Mouse (Mus musculus) hindbrain, embryonic 13.5 days (tissue): ENCODE data around the gene Dhtkd1. TPM values are rescaled to one million over a fixed set of nuclear protein-coding genes. Genes with fewer than 3 reads are reported as not detected.

Experiments used
- ATAC-seq: fragments of 200-750 bp; cut with Nextera tagmentation; 2 replicates; pipeline ENCODE4 v1.8.0; 2017; ENCODE audit warnings: moderate TSS enrichment; ENCODE audit not compliant: low FRiP score
- H3K27ac ChIP-seq: fragments of 300-500 bp; sonication (generic); 2 replicates; pipeline ENCODE4 v1.5.1; 2015; ENCODE audit warnings: inconsistent platforms, mild to moderate bottlenecking, moderate library complexity
- H3K27me3 ChIP-seq: fragments of 300-500 bp; sonication (generic); 2 replicates; pipeline ENCODE4 v1.6.1; 2015; ENCODE audit warnings: mild to moderate bottlenecking, inconsistent platforms
- H3K36me3 ChIP-seq: fragments of 300-500 bp; sonication (generic); 2 replicates; pipeline ENCODE4 v1.6.1; 2015; ENCODE audit warnings: mild to moderate bottlenecking, inconsistent platforms
- H3K4me1 ChIP-seq: fragments of 300-500 bp; sonication (generic); replicated peaks from 2 replicates; pipeline ENCODE4 v1.6.1; 2015; ENCODE audit warnings: inconsistent platforms
- H3K4me2 ChIP-seq: fragments of 300-500 bp; sonication (generic); 2 replicates; pipeline ENCODE4 v1.6.1; 2015; ENCODE audit warnings: inconsistent platforms, mild to moderate bottlenecking, moderate library complexity
- H3K4me3 ChIP-seq: fragments of 300-500 bp; sonication (generic); 2 replicates; pipeline ENCODE4 v1.5.1; 2015; ENCODE audit warnings: mild to moderate bottlenecking, inconsistent platforms
- H3K9ac ChIP-seq: fragments of 300-500 bp; sonication (generic); 2 replicates; pipeline ENCODE4 v1.6.1; 2015; ENCODE audit warnings: mild to moderate bottlenecking, inconsistent platforms
- H3K9me3 ChIP-seq: fragments of 300-500 bp; sonication (generic); 2 replicates; pipeline ENCODE4 v1.6.1; 2016; ENCODE audit warnings: inconsistent platforms
- WGBS: fragments of 180-500 bp; shearing (Covaris S2); methylation state at CpG from one replicate; pipeline ENCODE4 v1.1.7; 2015; 5-methylcytosine and 5-hydroxymethylcytosine counted together
- polyA plus RNA-seq: library from polyadenylated mRNA; unstranded; fragments of >200 nt; fragmentation: Nextera tagmentation; extraction: Ambion mirVana; gene quantifications from 2 replicates; pipeline ENCODE4 v1.2.1, GENCODE M21; 2015

Gene Dhtkd1
- polyA plus RNA-seq, 1 experiment from 2014 or later: 7.4 TPM

DNA sequence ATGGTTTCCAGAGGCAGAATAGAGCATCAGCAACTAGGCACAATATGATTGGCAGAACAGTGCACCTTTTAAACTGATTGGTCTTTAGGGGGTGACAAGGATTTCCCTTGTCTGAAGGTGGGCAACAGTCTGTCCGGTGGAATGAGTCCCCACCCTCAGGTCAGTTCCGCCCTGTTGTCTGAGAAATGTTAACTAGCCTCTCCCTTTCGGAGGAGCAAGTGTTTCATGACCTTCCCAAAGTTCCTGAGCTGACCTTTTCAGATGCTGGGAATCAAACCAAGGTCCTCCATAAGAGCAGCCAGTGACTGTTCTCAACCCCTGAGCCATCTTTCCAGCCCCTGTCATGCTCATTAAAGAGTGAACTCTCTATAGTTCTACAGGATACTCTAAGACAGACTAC, 4.3 kb upstream of the Dhtkd1 start:
- H3K4me3 ChIP-seq: no peak overlapping the region
- no peak overlapping the region for H3K9ac ChIP-seq
- no peak for ATAC-seq
- H3K27me3 ChIP-seq: no peaks in the 10 kb centered on the region
- H3K36me3 ChIP-seq: no peaks in the 10 kb centered on the region
- H3K4me2 ChIP-seq: no peak overlapping the region
- no peaks in the 10 kb centered on the region for H3K9me3 ChIP-seq
- H3K4me1 ChIP-seq: peaks cover 10% of the 10 kb centered on the region
- H3K27ac ChIP-seq: no peak overlapping the region
- 89% methylated on average over 3 of the region's 3 CpGs for WGBS

DNA sequence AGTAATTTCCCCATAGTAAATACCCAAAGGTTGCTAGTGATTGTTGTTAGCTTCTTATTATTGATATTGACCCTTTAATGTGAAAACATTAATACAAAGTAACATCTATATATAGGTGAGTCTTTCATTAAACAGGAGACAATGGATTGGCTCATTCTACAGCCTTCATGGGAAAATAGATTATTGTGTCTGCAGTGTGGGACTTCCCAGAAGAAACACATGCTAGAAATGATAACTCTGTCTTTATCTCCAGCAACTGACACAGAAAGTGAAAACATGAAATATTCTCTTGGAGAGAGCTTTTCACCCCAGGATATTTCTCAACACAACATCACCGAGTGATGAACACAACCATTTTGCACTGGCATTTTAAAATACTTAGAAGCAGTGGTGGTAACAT, 3.0 kb upstream of the Dhtkd1 start:
- H3K4me1 ChIP-seq: peaks cover 15% of the 10 kb centered on the region
- no peak for ATAC-seq
- 86% methylated on average over 1 of the region's 1 CpGs for WGBS
- no peak overlapping the region for H3K27ac ChIP-seq
- H3K36me3 ChIP-seq: no peaks in the 10 kb centered on the region
- no peak overlapping the region for H3K9ac ChIP-seq
- H3K4me2 ChIP-seq: no peak overlapping the region
- no peaks in the 10 kb centered on the region for H3K9me3 ChIP-seq
- no peaks in the 10 kb centered on the region for H3K27me3 ChIP-seq
- H3K4me3 ChIP-seq: no peak overlapping the region

DNA sequence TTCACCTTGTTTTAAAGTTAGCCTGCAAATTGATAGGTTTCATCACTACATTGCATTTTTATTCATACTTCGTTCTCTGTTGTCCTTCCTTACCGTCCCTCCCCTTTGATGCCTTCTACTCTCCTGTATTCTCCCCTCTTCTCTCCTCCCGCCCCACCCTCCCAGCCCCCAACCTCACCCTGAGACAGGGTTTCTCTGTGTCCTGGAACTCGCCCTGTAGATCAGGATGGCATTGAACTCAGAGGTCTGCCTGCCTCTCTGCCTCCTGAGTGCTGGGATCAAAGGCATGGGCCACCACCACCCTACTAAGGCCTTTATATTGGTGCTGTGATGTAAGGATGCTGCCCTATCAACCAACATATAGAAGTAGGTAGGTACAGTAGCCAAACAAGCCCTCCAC, 479 bp upstream of the Dhtkd1 start:
- no peaks in the 10 kb centered on the region for H3K9me3 ChIP-seq

DNA sequence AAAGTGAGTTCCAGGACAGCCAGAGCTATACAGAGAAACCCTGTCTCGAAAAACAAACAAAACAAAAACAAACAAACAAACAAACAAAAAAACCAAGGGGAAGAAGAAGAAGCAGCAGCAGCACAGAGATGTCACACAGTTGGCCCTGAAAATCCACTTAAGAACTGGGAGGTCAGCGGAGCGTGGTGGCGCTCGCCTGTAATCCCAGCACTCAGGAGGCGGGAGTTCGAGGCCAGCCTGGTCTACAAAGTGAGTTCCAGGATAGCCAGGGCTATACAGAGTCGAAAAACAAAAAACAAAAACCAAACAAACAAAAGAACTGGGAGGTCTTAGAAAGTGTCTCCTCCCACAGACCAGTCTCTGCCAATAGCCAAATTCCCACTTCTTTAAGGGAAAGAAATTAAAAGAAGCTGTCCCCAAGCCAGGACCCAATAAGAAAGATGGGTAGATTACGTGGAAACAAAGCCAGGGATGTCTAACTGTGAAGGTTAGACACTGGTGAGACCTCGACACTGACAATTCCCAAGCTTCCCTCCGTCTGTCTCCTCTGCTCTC, 654 bp downstream of the Dhtkd1 start:
- H3K27ac ChIP-seq: peak overlapping the region; percentile 73; the same call in 1 of the 2 replicates
- no peaks in the 10 kb centered on the region for H3K9me3 ChIP-seq
- peak overlapping the region; percentile 78 for H3K4me2 ChIP-seq
- WGBS: 59% methylated on average over 11 of the region's 11 CpGs
- peak; percentile 15 for ATAC-seq
- H3K36me3 ChIP-seq: no peaks in the 10 kb centered on the region
- H3K9ac ChIP-seq: peak overlapping the region; percentile 87
- H3K4me1 ChIP-seq: peaks cover 20% of the 10 kb centered on the region
- no peaks in the 10 kb centered on the region for H3K27me3 ChIP-seq
- peak overlapping the region; percentile 61 for H3K4me3 ChIP-seq

More for the DNA sequence above, 479 bp upstream of the Dhtkd1 start:
- no peaks in the 10 kb centered on the region for H3K36me3 ChIP-seq
- no peak overlapping the region for H3K27ac ChIP-seq
- peak overlapping the region; percentile 61 for H3K4me3 ChIP-seq
- peaks cover 20% of the 10 kb centered on the region for H3K4me1 ChIP-seq
- peak; percentile 26 for ATAC-seq
- H3K27me3 ChIP-seq: no peaks in the 10 kb centered on the region
- H3K9ac ChIP-seq: 0 out of 2 replicates have a peak overlapping the region, but pooled peaks have one; percentile 87
- peak overlapping the region; percentile 78 for H3K4me2 ChIP-seq
- 31% methylated on average over 4 of the region's 4 CpGs for WGBS

DNA sequence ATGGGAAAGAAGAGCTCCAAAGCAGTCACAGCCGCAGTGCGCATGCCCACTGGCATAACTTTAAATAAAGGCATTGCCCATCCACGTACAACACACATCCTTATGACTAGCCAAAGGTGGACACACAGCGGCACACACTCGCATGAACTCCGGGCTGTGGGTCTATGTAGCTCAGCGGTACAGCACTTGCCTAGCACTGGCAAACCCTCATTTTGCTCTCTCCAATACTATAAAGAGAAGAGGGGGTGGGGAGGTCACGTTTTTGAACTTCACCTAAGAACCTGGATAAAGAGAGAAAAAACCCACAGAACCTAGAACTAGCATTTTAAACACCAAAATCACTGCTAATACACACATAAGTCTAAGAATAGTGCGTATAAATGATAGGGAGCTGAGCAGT, 1.7 kb downstream of the Dhtkd1 start:
- 96% methylated on average over 9 of the region's 9 CpGs for WGBS
- H3K36me3 ChIP-seq: no peaks in the 10 kb centered on the region
- no peaks in the 10 kb centered on the region for H3K27me3 ChIP-seq
- no peak overlapping the region for H3K4me3 ChIP-seq
- H3K9me3 ChIP-seq: no peaks in the 10 kb centered on the region
- H3K4me2 ChIP-seq: no peak overlapping the region
- H3K9ac ChIP-seq: no peak overlapping the region
- no peak overlapping the region for H3K27ac ChIP-seq
- ATAC-seq: no peak
- peaks cover 20% of the 10 kb centered on the region for H3K4me1 ChIP-seq

DNA sequence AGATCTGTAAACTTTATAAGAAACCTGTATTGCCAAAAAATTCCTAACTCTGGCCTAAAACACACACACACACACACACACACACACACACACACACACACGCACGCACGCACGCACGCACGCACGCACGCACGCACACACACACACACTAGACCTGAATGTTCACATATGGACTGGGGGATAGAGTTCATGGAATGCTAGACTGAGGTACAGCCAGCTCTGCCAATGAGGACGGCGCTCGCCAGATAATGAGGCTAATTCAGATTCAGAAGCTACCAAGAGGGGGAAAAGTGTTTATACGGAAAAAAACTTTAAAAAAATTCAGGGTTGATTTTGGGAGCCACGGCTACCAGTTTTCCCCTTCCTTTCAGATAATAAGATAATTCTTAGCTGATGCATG, 2.7 kb downstream of the Dhtkd1 start:
- 89% methylated on average over 14 of the region's 14 CpGs for WGBS
- H3K9ac ChIP-seq: no peak overlapping the region
- H3K27ac ChIP-seq: no peak overlapping the region
- no peak for ATAC-seq
- no peaks in the 10 kb centered on the region for H3K27me3 ChIP-seq
- peaks cover 20% of the 10 kb centered on the region for H3K4me1 ChIP-seq
- H3K4me2 ChIP-seq: no peak overlapping the region
- H3K36me3 ChIP-seq: no peaks in the 10 kb centered on the region
- H3K4me3 ChIP-seq: no peak overlapping the region
- no peaks in the 10 kb centered on the region for H3K9me3 ChIP-seq

DNA sequence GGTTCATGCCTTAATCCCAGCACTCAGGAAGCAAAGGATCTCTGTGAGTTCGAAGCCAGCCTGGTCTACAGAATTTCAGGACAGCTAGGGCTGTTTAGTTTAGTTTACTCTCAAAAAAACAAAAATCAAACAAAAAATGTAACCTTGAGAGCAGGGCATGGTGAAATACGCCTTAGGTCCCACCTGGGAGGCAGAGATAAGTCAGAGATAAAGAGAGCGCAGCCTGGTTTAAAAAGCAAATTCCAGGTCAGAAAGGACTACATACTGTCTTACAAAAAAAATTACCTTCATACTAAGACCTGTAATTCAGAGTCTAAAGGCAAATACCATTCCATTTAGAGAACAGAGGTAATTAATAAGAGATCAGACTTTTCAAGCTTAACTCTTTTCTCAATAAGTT, 3.3 kb downstream of the Dhtkd1 start:
- Histone ChIP-seq H3K4me2 (no peak overlapping the region), H3K36me3 (no peaks in the 10 kb centered on the region), H3K4me1 (peaks cover 20% of the 10 kb centered on the region), H3K27me3 (no peaks in the 10 kb centered on the region), H3K9ac (no peak overlapping the region), H3K4me3 (no peak overlapping the region), H3K27ac (no peak overlapping the region), H3K9me3 (no peaks in the 10 kb centered on the region)
- 96% methylated on average over 3 of the region's 3 CpGs for WGBS
- no peak for ATAC-seq

DNA sequence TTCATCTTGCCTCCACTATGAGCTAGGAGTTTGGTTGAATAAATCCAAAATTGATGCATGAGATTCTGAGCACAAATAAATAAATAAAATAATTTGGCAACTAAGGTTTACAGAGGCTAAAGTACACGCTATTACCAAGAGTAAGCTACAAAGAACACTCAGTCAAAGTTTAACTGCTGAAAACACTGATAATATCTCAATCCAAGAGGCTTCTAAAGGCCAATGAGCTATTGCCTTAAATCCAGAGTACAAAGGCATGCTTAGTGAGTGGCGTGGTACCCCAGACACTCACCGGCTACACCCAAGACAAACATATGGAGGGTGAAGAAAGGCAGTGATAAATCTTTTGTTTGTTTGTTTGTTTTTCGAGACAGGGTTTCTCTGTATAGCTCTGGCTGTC, 6.0 kb downstream of the Dhtkd1 start:
- Histone ChIP-seq H3K4me1 (peaks cover 13% of the 10 kb centered on the region; the same call in 1 of the 2 replicates), H3K36me3 (peaks cover 4% of the 10 kb centered on the region; the same call in 1 of the 2 replicates), H3K4me3 (no peak overlapping the region), H3K9me3 (no peaks in the 10 kb centered on the region), H3K27ac (no peak overlapping the region), H3K4me2 (no peak overlapping the region), H3K27me3 (no peaks in the 10 kb centered on the region), H3K9ac (no peak overlapping the region)
- WGBS: 88% methylated on average over 4 of the region's 4 CpGs
- ATAC-seq: no peak

DNA sequence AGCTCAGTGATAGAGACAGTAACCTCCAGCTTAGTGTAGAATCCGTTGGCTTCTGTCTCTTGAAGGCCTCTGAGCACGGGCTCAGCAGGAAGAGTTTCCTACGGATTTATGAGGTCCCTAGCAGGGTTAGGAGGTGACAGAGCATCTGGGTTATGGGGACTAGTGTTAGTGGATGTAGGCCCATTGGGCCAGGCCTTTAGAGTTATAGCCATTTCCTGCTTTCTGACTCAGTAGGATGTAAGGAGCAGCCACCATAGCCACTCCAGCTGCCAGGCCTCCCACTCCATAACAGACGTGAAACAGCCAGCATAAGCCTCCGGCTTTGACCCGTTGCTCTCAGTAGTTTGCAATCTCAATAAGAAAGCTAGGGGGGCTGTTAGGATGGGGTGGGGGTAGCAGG, 6.5 kb downstream of the Dhtkd1 start:
- Histone ChIP-seq H3K4me1 (peaks cover 13% of the 10 kb centered on the region; the same call in 1 of the 2 replicates), H3K36me3 (peaks cover 7% of the 10 kb centered on the region; the same call in 1 of the 2 replicates), H3K27ac (no peak overlapping the region), H3K9ac (no peak overlapping the region), H3K9me3 (no peaks in the 10 kb centered on the region), H3K4me3 (no peak overlapping the region), H3K27me3 (no peaks in the 10 kb centered on the region), H3K4me2 (no peak overlapping the region)
- ATAC-seq: no peak
- WGBS: 81% methylated on average over 6 of the region's 6 CpGs

DNA sequence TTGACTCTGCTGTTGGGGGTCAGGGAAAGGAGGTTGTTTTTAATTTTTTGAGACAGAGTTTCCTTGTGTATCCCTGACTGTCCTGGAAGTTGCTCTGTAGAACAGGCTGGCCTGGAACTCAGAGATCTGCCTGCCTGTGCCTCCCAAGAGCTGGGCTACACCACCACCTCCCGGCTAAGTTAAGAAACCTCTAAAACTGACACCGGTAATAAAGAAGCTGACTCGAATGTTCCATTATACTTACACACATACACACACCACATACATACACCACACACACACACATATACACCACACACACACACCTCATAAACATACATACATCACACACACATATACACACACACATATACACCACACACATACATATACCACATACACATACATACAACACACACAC, 7.7 kb downstream of the Dhtkd1 start:
- H3K27me3 ChIP-seq: no peaks in the 10 kb centered on the region
- no peak overlapping the region for H3K4me2 ChIP-seq
- no peak overlapping the region for H3K9ac ChIP-seq
- WGBS: 98% methylated on average over 3 of the region's 3 CpGs
- H3K36me3 ChIP-seq: peaks cover 18% of the 10 kb centered on the region
- H3K27ac ChIP-seq: no peak overlapping the region
- ATAC-seq: no peak
- H3K4me1 ChIP-seq: 0 out of 2 replicates have a peak, but pooled peaks cover 2% of the 10 kb centered on the region
- no peaks in the 10 kb centered on the region for H3K9me3 ChIP-seq
- H3K4me3 ChIP-seq: no peak overlapping the region

DNA sequence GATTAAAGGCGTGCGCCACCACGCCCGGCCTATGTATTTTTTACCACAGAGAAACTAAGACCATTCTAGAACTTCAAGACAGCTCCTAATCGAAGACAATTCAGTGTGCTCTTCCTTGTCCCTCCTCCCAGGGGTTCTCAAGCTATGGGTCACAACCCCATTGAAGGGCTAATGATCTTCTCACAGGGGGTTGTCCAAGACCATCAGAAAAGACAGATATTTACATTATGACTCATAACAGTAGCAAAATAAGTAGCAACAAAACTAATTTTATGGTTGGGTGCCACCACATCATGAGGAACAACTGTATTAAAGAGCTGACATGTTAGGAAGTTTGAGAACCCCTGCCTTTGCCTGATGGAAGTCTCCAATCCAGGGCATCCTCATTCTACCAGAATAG, 10.7 kb downstream of the Dhtkd1 start:
- Histone ChIP-seq H3K36me3 (peaks cover 46% of the 10 kb centered on the region), H3K4me1 (no peaks in the 10 kb centered on the region), H3K9ac (no peak overlapping the region), H3K27ac (no peak overlapping the region), H3K4me3 (no peak overlapping the region), H3K4me2 (no peak overlapping the region), H3K9me3 (no peaks in the 10 kb centered on the region), H3K27me3 (no peaks in the 10 kb centered on the region)
- no peak for ATAC-seq
- WGBS: 95% methylated on average over 5 of the region's 5 CpGs

DNA sequence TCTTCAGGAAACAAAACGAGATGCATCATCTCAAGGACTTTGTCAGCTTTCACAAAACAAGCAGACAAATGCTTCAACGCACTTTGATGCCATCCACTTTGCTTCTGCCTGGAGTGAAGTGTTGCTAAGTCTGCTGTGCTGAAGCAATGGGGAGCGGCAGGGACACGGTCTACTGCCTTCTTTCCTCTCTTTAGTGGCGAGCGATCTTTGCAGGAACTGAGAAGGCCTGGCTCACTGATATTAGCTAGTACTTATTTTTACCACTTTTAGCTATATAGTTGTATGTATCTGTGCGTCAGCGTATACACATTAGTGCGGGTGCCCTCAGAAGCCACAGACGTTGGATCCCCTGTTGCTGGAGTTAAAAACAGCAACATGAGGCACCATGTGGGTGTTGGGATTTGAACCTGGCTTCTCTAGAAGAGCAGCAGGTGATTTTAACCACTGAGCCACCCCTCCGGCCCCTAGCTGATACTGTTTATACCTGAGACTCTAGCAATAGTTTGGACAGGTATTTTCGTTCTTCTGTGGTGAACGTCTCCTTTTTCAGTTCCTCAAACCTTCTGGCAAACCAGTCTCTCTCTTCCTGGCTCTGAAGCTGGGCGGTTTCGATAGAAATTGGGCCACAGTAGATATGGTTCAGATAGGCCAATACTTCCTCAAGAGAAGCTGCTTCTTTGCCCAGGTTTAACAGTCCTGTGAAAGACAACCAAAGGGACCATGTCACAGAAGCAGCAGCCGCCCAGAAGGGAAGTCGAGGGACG, 12.1 kb downstream of the Dhtkd1 start:
- ATAC-seq: no peak
- no peak overlapping the region for H3K4me2 ChIP-seq
- 91% methylated on average over 18 of the region's 18 CpGs for WGBS
- no peaks in the 10 kb centered on the region for H3K4me1 ChIP-seq
- no peaks in the 10 kb centered on the region for H3K27me3 ChIP-seq
- no peaks in the 10 kb centered on the region for H3K9me3 ChIP-seq
- peaks cover 55% of the 10 kb centered on the region for H3K36me3 ChIP-seq
- no peak overlapping the region for H3K4me3 ChIP-seq
- no peak overlapping the region for H3K27ac ChIP-seq
- H3K9ac ChIP-seq: no peak overlapping the region

DNA sequence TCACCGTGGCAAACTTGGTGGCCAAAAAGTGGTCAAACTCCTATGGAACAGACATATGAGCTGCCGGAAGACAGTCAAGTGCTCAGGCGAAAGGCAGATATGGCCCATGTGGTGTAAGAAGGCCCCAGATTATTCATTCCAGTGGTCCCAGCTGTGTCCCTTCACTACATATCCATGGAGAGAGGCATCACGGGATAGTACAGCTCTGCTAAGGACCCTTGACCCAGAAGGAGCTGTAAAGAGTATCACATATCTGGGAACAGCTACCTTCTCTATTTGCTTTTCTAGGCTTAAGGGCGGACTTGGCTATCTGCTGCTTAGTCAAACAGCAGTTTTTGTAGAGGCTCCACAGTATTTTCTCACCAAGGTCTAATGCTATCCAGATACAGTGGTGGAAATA, 12.8 kb downstream of the Dhtkd1 start:
- no peak for ATAC-seq
- no peak overlapping the region for H3K27ac ChIP-seq
- H3K4me1 ChIP-seq: no peaks in the 10 kb centered on the region
- no peak overlapping the region for H3K9ac ChIP-seq
- H3K4me2 ChIP-seq: no peak overlapping the region
- H3K9me3 ChIP-seq: no peaks in the 10 kb centered on the region
- peaks cover 55% of the 10 kb centered on the region for H3K36me3 ChIP-seq
- no peaks in the 10 kb centered on the region for H3K27me3 ChIP-seq
- no peak overlapping the region for H3K4me3 ChIP-seq
- 89% methylated on average over 5 of the region's 5 CpGs for WGBS
